Mouse (Mus musculus): ENCODE measurements at regions not wholly inside any gene's neighbourhood (a gene's known extent, or its start where the extent isn't known, plus 50 kb on each side); places are given as distances from the start of the nearest gene placed in this dataset.
"Not testable (repeated sequence)": the region's sequence is repeated elsewhere in the genome, so short reads cannot be mapped to it uniquely, and the experiment has no call there.

DNA sequence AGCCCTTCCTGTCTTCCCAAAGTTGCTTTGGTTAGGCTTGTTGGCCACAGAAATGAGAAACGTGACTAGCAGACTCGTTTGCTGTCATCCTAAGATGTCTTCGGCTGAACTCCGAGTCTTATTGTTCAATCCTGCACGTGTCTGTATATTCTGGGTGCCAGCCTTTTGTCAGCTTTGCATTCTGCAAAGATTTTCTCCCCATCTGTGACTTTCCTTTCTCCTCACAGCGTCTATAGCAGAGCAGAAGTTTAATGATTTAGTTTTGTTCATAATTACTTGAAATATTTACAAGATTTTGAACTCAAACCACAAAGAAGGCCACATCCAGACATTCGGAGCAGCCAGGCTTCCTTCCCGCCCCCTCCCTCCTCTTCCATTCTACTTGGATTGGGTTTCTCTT lies 152.5 kb downstream of the Kif26a start:
- in situ Hi-C loops (cut with MboI, MseI), result no loop called here

DNA sequence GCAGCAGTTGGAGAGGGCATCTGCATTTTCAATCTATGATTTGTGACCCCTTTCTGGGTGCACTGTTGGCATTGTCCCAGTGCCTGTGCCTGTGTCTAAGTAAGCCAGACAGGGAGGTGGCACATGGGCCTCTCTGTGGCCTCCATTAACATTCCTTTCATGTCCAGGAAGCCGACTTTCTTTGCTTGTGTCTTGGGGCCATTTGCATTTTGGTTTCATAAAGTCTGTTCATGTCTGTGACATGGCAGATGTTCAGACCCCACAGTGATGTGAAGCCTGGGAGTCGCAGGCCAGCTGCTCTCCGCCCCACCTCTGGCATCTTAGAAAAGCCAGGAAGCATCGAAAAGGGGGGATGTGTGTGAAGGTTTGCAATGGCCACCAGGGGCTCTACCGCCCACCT lies 153.1 kb downstream of the Kif26a start:
- in situ Hi-C loops (cut with MboI, MseI), result no loop called here

DNA sequence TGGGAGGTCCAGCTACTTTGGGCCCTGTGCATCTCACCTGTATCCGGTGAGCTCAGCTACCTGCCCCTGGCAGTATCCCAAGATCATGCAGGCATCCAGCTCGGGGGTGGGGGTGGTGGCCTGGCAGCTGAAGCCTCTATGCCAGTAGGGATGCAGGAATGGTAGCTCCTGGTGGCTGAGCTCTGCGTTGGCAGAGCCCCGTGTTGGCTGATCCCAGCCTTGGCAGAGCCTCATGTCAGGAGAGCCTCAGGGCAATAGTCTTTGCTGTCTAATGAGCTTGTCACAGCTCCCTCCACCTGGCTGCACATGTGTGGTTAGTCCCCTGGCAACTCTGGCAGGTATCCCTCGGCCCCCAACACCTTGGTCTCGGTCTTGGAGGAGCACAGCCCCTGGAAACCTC lies 153.6 kb downstream of the Kif26a start:
- in situ Hi-C loops (cut with MboI, MseI), result no loop called here

GRCm38 (mm10) chr12:112300125-112300524 lies 154.1 kb downstream of the Kif26a start:
- in situ Hi-C loops (cut with MboI, MseI), result no loop called here

DNA sequence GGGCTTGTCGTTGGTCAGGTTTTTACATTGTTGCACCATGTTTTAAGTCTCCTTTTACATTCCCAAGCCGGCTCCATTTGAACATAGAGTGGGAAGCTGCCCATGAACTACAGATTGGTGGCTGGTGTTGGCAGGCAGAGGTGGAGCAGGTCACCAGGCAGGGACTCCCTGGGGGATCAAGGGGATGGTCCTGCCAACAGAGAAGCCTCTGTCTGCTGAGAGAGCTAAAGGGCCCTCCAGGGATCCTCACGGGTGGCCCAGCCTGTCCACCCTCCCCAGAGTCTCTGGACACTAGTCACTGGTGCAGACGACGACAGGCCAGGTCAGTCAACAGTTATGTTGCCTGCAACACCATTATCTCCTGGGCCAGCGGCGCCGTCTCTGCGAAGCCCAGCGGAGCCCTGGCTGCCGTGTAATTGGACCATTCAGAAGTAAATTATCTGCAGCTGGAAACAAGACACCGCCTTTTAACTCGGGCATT lies 155.4 kb downstream of the Kif26a start:
- in situ Hi-C loops (cut with MboI, MseI), result no loop called here

DNA sequence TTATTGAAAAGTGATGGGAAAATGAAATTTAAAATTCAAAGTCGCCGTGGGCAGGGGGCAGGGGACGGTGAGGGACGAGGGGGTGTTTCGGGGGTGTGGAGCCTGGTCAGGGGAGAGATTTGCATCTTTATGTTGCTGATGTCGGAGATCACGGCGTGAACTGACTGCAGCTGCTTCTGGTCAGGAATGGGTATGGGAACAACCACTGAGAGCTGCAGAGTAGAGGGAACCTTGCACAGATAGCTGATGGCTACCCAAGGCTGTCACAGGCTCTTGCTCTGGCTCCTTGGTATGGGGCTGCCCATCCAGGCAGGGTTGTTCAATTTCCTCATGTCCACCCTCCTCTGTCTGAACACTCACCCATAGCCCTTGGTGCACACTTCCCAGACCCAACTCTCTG lies 155.9 kb downstream of the Kif26a start:
- in situ Hi-C loops (cut with MboI, MseI), result no loop called here

DNA sequence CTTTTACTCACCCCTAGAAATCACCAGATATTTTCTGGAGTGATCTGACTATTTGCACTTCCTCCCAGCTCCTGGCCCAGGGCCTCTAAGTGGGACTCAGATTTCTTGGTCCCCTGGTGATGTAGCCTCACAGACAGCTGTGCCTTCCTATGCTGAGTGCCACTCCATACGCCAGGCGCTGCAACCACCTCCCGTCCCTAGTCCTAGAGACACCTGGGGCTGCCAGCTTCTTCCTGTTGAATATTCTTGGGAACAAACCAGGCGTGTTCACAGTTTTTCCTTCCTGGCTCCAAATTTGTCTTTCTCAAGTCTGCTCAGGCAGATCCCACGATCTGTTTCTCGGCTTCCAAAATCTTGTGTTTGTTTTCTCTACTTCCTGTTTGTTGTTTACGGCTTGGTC lies 160.2 kb downstream of the Kif26a start:
- in situ Hi-C loops (cut with MboI, MseI), result no loop called here

DNA sequence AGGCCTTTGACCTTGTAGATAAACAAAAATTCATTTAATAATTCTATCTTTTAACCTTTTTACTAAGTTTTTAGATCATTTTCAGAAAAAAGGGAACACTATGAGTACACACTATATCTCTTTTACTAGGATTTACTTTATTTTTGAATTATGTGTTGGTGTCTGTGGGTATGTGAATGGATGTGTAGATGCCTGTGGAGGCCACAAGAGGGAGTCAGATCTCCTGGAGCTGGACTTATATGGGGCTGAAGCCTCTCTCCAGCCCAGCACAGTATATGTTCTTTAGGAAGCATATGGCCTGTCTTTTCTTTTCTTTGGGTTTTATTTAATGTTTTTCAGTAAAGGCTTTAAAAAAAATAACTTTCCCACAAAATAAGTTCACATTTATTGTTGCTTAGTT lies 162.0 kb downstream of the Kif26a start:
- in situ Hi-C loops (cut with MboI, MseI), result no loop called here

- in situ Hi-C loops (cut with MboI, MseI), result not testable (repeated sequence)
These were observed 163.1 kb downstream of the Kif26a start for GRCm38 (mm10) chr12:112309096-112309495.

- in situ Hi-C loops (cut with MboI, MseI), result no loop called here
These were observed 163.8 kb downstream of the Kif26a start for GRCm38 (mm10) chr12:112309781-112310180.

GRCm38 (mm10) chr12:112310661-112311060 lies 164.7 kb downstream of the Kif26a start:
- in situ Hi-C loops (cut with MboI, MseI), result no loop called here

DNA sequence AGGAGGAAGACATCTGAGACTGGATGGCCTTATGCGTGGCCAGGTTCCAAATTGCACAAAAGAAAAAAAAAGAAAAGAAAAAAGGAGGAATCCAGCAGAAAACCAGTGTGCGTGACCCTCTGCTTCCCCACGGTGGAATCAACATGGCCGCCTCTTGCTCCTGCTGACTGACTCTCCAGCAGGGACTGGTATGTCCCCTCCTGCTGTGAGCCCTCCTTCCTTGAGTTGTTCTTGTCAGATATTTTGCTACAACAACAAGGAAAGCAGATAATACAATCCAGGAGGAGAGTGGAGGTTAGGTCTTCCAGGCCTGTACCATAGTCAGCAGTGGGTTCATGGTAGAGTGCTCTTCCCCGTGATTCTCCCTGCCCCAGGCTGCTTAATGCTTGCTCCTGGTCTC lies 168.8 kb downstream of the Kif26a start:
- in situ Hi-C loops (cut with MboI, MseI), result no loop called here

DNA sequence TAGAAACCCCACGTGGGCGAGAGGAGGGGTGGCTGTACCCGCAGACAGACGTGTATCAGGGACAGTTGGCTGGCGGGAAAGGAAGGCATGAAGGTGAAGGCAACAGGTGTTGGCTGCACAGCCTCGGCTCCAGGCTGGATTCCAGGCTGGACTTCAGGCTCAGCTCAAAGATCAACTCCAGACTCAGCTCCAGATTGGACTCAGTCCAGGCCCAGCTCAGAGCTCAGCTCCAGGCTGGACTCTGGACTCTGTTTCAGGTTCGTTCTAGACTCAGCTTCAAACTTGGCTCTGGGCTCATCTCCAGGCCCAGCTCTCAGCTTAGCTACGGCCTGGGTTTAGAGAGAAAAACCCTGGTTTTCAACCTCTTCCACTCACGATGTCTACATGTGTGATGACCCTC lies 171.2 kb downstream of the Kif26a start:
- in situ Hi-C loops (cut with MboI, MseI), result no loop called here

GRCm38 (mm10) chr12:112318461-112318860 lies 170.8 kb upstream of the A530016L24Rik start:
- in situ Hi-C loops (cut with MboI, MseI), result no loop called here

- in situ Hi-C loops (cut with MboI, MseI), result no loop called here
These were observed 167.1 kb upstream of the A530016L24Rik start for GRCm38 (mm10) chr12:112322196-112322595.

- in situ Hi-C loops (cut with MboI, MseI), result no loop called here
These were observed 161.8 kb upstream of the A530016L24Rik start for GRCm38 (mm10) chr12:112327411-112327810.

DNA sequence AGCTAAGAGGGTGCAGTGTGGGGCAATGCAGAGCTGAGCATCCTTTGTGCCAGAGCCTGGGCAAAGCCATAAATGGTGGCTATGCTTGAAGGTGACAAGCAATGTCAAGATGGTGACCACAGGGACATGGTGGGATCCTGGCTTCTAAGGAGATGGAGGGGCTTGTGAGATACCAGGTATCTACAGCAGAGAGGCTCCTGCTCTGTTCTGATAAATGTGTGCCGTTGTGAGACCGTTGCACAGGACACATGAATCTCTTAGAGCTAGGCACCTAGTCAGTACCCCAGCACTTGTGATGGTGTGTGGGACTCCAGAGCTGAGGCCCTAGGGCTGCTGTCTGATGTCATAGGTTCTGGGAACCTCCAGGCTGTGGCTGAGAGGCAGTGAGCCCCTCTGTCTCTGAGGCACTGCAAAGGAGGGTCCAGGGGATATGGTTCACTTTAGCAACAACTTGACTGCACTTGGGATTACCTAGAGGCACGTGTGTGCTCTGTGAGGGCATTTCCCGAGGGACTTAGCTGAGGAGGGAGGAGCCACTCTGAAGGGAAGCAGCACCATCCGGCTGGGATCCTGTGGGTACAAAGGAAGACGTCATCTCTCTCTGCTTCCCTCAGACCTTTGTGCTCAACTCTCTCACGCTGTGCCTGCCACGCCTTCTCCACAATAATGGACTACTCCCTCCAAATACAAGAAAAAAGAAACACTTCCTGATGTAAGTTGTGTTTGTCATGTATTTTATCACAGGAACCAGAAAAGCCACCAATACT lies 160.3 kb upstream of the A530016L24Rik start:
- in situ Hi-C loops (cut with MboI, MseI), result no loop called here

DNA sequence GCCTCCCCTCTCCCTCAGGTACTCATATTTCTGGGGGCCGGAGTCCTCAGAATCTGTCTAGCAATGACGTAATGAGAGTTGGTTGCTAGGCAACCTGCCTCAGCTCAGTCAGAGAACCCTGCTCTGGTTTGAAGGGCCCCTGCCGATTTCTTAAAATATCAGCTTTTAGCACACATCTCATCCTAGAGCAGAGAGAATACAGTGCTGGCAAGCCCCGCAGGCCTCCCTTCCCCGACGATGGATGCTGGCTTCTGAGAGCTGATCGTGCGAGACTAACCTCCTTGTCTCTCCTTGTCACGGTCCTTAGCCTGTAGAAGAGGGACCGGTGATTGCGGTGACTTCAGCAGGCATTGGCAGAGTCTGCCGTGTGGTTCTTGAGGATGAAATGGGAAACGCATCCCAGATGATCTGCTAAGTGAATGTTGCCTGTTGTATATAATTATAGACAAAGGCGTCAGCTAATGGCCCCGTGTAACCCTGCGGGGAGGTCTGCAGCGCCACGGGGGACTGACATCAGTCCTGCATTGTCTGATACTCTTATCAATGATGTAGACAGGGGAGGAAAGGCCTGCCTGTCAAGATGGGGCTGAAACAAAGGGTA lies 159.4 kb upstream of the A530016L24Rik start:
- in situ Hi-C loops (cut with MboI, MseI), result no loop called here

GRCm38 (mm10) chr12:112330557-112330956 lies 158.7 kb upstream of the A530016L24Rik start:
- in situ Hi-C loops (cut with MboI, MseI), result no loop called here

- in situ Hi-C loops (cut with MboI, MseI), result no loop called here
These were observed 158.2 kb upstream of the A530016L24Rik start for GRCm38 (mm10) chr12:112331061-112331460.

DNA sequence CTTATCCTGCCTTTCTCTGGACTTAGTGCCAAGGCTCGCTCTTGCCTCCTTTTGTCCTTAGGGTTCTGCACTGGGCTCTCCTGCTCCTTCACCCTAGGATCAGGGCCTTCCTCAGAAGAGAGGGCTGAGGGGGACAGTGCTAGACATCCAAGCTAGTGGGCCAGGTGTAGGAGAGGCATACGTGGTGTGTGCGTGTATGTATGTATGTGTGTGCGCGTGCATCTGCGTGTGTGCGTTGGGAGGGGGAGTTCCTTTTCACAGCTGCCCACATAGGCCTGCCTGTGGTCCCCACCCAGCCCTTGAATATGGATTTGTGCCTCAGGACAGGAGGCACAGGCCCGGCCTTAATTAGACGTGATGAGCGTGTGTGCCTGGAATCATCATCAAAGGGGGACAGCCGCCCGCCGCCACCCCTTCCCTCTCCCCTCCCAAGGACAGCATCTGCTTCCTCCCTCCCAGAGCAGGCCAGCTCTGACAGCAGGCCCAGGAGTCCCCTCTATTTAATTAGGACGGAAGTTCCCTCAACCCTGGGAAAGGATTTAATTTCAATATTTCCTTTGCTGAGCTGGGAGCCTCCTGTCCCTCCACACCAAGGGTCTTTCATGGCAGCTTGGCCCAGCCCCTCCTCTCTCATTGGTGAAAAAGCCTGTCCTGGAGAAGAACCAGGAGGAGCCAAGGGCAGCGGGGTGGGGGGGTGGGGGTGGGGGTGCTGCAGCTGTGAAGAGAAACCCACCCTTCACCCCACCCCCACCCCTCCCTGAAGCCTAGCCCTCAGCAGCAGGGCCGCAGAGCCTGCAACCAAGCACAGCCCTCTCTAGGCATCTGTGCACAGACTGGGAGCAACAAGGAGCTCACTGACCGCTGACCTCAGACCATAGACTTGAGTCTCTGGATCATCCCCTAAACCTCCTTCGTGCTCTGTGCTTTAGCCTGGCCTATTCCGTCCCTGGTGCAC lies 155.8 kb upstream of the A530016L24Rik start:
- in situ Hi-C loops (cut with MboI, MseI), result no loop called here
